Mouse (Mus musculus) stomach, postnatal 0 days (tissue): ENCODE results near the gene U2af1l4. TPM values are rescaled to one million over a fixed set of nuclear protein-coding genes. Genes with fewer than 3 reads are reported as not detected.
A peak's percentile ranks its signal among the peaks of the same experiment; 100 is the strongest.

Source experiments
- ATAC-seq: fragments of 200-750 bp; cut with Nextera tagmentation; 2 replicates; pipeline ENCODE4 v1.8.0; 2017; ENCODE audit not compliant: low FRiP score, low TSS enrichment
- DNase-seq: peaks from one replicate; pipeline ENCODE4 v3.0.0-alpha.2; 2016; ENCODE audit warnings: low spot score
- H3K27ac ChIP-seq: fragments of 300-500 bp; sonication (generic); replicated peaks from 2 replicates; pipeline ENCODE4 v1.5.1; 2014; ENCODE audit warnings: mild to moderate bottlenecking, control low read depth
- H3K27me3 ChIP-seq: fragments of 300-500 bp; sonication (generic); 2 replicates; pipeline ENCODE4 v1.6.1; 2014; ENCODE audit warnings: low read length; ENCODE audit not compliant: control insufficient read depth, insufficient read depth
- H3K36me3 ChIP-seq: fragments of 300-500 bp; sonication (generic); 2 replicates; pipeline ENCODE4 v1.6.1; 2014; ENCODE audit warnings: low read length, mixed read lengths; ENCODE audit not compliant: control insufficient read depth, insufficient read depth
- H3K4me1 ChIP-seq: fragments of 300-500 bp; sonication (generic); replicated peaks from 2 replicates; pipeline ENCODE4 v1.6.1; 2014; ENCODE audit warnings: antibody characterized with exemption; ENCODE audit not compliant: control insufficient read depth, insufficient read depth
- H3K4me2 ChIP-seq: fragments of 300-500 bp; sonication (generic); replicated peaks from 2 replicates; pipeline ENCODE4 v1.6.1; 2014; ENCODE audit warnings: low read depth, mild to moderate bottlenecking, control low read depth, moderate library complexity
- H3K4me3 ChIP-seq: fragments of 300-500 bp; sonication (generic); 2 replicates; pipeline ENCODE4 v1.5.1; 2014; ENCODE audit warnings: low read depth, low read length, control low read depth
- H3K9ac ChIP-seq: fragments of 300-500 bp; sonication (generic); 2 replicates; pipeline ENCODE4 v1.6.1; 2014; ENCODE audit warnings: mild to moderate bottlenecking, low read length, control low read depth, mixed read lengths
- H3K9me3 ChIP-seq: fragments of 300-500 bp; sonication (generic); 2 replicates; pipeline ENCODE4 v1.6.1; 2016; ENCODE audit warnings: low read length; ENCODE audit not compliant: control insufficient read depth
- CTCF ChIP-seq: IDR thresholded peaks from 2 replicates; pipeline ENCODE4 v1.5.1; 2016; ENCODE audit warnings: antibody characterized with exemption, low read depth, mild to moderate bottlenecking, moderate library complexity
- EP300 ChIP-seq: optimal IDR thresholded peaks from 2 replicates; pipeline ENCODE3; 2016; ENCODE audit warnings: antibody characterized with exemption
- WGBS: fragments of 180-500 bp; shearing (Covaris S2); extraction: QIAGEN DNeasy Blood & Tissue Kit; methylation state at CpG from one replicate; pipeline ENCODE4 v1.1.7; 2014; 5-methylcytosine and 5-hydroxymethylcytosine counted together
- polyA plus RNA-seq: library from polyadenylated mRNA; unstranded; fragments of >200 nt; fragmentation: Nextera tagmentation; extraction: Ambion mirVana; gene quantifications from 2 replicates; pipeline ENCODE4 v1.2.1, GENCODE M21; 2015

The U2af1l4 gene
- polyA plus RNA-seq: 60.5 and 63.9 TPM in 2 replicates

DNA sequence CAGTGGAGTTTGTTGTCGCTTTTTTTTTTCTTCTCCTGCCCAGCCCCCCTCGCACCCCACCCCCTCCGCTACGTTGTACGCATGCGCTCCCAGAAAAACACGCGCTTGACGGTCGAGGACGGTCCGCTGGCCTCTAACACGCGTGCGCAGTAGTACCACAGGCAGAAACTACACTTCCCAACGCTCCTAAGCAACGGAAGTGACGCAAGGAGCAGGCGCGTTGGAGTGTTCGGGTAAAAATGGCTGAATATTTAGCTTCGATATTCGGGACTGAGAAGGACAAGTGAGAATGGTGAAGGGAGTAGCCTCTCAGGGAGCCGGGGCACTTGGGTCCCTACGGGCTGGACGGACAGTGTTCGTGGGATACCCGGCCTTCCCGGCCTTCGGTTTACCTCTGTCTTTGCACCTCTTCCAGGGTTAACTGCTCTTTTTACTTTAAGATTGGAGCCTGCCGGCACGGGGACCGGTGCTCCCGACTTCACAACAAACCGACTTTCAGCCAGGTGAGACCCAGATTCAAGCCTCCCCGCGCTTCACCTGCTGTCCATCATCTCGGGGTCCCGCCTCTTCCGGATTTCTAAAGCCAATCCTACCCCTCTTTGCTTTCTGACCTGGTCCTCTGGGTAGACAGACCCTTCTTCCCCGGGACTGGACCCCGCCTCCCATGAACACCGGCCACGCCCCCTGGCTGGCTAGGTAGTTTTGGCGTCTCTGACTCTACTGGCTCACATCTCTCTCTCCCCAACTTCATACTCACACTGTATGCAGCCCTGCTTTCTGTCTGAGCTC is at the start of gene U2af1l4, which contains the start of the genes Gm49396 and Psenen:
Gene U2af1l4, plus strand, starts transcription at position 185 of the 789 bp plus-strand sequence.
Gene Gm49396, plus strand, starts transcription at position 228 of the 789 bp plus-strand sequence.
Gene Psenen, minus strand, starts transcription at position 511 of the 789 bp plus-strand sequence.
- Histone ChIP-seq H3K36me3 (peaks cover 13% of the 10 kb centered on the region), H3K27ac (peak within 1 kb of the TSS; percentile 91), H3K4me1 (0 out of 2 replicates have a peak, but pooled peaks cover 3% of the 10 kb centered on the region), H3K4me2 (peak within 1 kb of the TSS; percentile 78), H3K27me3 (no peaks in the 10 kb centered on the region), H3K9ac (peak within 1 kb of the TSS; percentile 66), H3K4me3 (peak within 1 kb of the TSS; percentile 58), H3K9me3 (no peaks in the 10 kb centered on the region)
- under 1% methylated on average over 44 of the region's 45 CpGs for WGBS
- ATAC-seq (peak; percentile 87), DNase-seq (peak; percentile 95)
- peak; percentile 35 for TF ChIP-seq CTCF
- TF ChIP-seq EP300: no peak

DNA sequence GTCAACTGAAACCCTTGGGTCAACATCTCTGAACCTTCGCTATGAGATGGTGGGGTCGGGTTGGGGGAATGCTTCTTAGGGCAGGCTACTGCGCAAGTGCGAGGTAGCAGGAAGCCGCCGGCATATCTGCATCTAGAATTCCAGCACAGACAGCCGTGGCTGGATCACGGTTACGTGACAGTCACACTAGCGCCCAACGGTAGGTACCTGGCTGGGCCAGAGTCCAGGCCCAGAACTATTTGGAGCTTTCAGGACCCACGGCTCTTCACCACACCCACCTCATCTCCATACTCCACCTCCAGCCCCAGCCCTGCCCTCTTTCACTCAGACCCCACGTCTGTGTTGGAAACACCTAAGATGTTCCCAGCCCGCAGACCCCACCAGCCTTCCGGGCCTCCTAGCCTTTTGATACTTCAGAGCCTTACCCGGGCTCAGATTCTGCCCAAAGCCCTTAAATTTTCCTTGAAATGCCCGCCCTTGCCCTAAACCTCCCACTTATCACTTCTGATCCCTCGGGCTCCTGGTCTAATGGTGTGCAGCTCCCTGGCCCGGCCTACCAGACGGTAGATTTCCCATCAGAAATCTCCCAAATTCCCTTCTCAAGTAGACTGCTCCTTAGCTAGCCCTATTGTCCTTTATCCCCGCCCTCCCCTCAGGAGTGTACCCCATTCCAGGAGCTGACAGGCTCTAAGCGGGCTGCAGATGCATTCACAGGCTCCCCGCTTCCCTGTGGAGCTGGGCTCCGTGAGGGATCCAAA is 47.9 kb upstream of the U2af1l4 start:
- no peak overlapping the region for H3K9ac ChIP-seq
- no peak overlapping the region for H3K4me2 ChIP-seq
- 55% methylated on average over 24 of the region's 24 CpGs for WGBS
- H3K4me1 ChIP-seq: no peaks in the 10 kb centered on the region
- DNase-seq: no peak
- no peak for ATAC-seq
- no peak overlapping the region for H3K27ac ChIP-seq
- H3K9me3 ChIP-seq: no peaks in the 10 kb centered on the region
- TF ChIP-seq EP300 (no peak), CTCF (no peak)
- H3K27me3 ChIP-seq: no peaks in the 10 kb centered on the region
- H3K4me3 ChIP-seq: no peak overlapping the region
- H3K36me3 ChIP-seq: no peaks in the 10 kb centered on the region

DNA sequence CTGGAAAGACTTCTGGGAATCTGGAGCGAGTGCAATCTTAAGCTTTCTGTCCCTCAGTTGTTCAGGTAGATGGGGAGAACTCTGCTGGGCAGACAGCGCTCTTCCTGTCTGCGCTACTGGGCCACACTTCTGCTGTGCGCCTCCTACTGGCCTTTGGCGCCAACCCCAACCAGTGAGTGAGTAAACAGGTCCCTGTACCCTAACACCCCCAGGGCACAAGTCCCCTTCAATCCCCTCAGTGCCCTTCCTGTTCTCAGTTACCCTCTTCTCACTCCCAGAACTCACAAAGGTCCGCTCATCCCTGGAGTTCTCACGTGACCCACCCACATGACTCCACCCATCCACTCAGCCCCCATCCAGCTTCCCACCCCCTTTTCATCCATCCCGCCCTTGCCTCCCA is 44.8 kb upstream of the U2af1l4 start:
- Histone ChIP-seq H3K4me3 (no peak overlapping the region), H3K9me3 (no peaks in the 10 kb centered on the region), H3K27ac (no peak overlapping the region), H3K4me1 (no peaks in the 10 kb centered on the region), H3K9ac (no peak overlapping the region), H3K4me2 (no peak overlapping the region), H3K27me3 (no peaks in the 10 kb centered on the region), H3K36me3 (no peaks in the 10 kb centered on the region)
- no peak for DNase-seq
- ATAC-seq: no peak
- TF ChIP-seq CTCF (no peak), EP300 (no peak)
- 35% methylated on average over 8 of the region's 8 CpGs for WGBS

DNA sequence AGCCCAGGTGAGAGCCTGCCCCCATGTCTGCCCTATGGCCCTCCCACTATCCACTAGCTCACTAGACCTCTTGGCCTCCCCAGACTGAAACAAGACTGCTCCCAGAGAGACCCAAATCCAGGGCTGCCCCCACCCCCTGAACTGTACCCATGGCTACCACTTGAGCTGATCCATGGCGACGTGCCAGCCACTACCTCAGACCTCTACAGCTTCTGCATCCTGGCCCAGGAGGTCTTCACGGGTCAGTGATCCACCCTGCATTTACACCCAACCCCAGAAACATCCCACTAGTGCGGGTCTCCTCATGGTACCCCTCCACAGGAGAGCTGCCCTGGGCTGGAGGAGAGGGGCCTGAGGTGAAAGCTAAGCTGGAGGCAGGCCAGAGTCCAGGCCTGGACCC is 42.7 kb upstream of the U2af1l4 start:
- Histone ChIP-seq H3K27me3 (no peaks in the 10 kb centered on the region), H3K9ac (no peak overlapping the region), H3K27ac (no peak overlapping the region), H3K36me3 (0 out of 2 replicates have a peak, but pooled peaks cover 7% of the 10 kb centered on the region), H3K4me2 (no peak overlapping the region), H3K4me1 (no peaks in the 10 kb centered on the region), H3K4me3 (no peak overlapping the region), H3K9me3 (no peaks in the 10 kb centered on the region)
- 71% methylated on average over 4 of the region's 4 CpGs for WGBS
- no peak for DNase-seq
- no peak; the same call in 1 of the 2 replicates for ATAC-seq
- TF ChIP-seq EP300 (no peak), CTCF (no peak)

DNA sequence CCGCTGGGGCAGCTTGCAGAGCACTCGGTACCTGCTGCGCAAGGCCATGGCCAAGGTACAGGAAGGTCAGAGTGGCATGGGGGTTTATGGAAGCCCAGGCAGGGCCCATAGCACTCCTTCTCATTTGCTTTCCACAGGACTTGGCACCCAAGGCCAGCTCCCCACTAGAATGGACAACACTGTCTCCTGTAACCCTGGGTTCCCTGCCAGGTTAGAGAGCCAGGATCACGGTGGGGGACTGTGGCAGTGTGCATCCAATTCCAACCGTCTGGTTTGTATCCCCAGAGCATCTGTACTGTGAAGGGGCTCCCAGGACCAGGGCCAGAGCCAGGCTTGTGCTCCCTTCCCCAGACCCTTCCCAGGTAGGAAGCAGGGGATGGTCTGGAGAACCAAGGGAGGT is 42.2 kb upstream of the U2af1l4 start:
- H3K27me3 ChIP-seq: no peaks in the 10 kb centered on the region
- no peak for TF ChIP-seq EP300
- no peak for TF ChIP-seq CTCF
- H3K36me3 ChIP-seq: 0 out of 2 replicates have a peak, but pooled peaks cover 9% of the 10 kb centered on the region
- no peak overlapping the region for H3K9ac ChIP-seq
- H3K4me3 ChIP-seq: no peak overlapping the region
- ATAC-seq (no peak), DNase-seq (no peak)
- no peak overlapping the region for H3K27ac ChIP-seq
- H3K9me3 ChIP-seq: no peaks in the 10 kb centered on the region
- no peak overlapping the region for H3K4me2 ChIP-seq
- WGBS: 71% methylated on average over 5 of the region's 5 CpGs
- no peaks in the 10 kb centered on the region for H3K4me1 ChIP-seq
